Comparison of ENCODE assay signal across 18 mouse cellular contexts in the genomic region with DNA sequence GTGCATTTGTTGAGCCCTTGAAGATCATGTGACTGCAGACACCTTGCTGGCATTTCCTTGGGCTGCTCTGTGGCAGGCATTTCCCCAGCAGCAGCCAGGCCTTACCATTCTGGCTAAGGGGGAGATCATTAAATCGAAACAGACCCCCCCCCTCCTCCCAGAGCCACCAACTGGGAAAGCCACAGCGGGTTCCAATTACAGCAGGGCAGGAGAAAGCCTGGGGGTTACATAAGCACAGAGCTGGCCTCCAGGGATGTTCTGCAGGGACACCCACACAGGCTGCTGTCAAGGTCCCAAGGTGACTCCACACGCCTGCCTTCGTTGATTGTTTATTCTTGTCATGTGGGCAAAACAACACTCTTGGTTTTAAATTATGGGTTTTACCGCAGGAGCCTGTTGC. TPM values are rescaled to one million over a fixed set of nuclear protein-coding genes. Genes with fewer than 3 reads are reported as not detected.
DNase-seq lines count a peak whose midpoint lies in the region; ATAC-seq and TF ChIP-seq lines count a peak whose summit lies in the region.
"Had no signal": no experiment of that assay in that cellular context is flagged by ENCODE, and none has a peak within 500 bp of the region (broad histone marks: within the 10 kb centered on the region; RNA-seq: fewer than 3 reads in every experiment).

No protein-coding gene starts in this region.

- 0 out of 2 replicates have a peak overlapping the region, but pooled peaks have one; percentile 45 for H3K27ac ChIP-seq in hindbrain, embryonic 10.5 days
- H3K27ac ChIP-seq in hindbrain, embryonic 14.5 days = no peak overlapping the region
- H3K27ac ChIP-seq in limb, embryonic 12.5 days = peak overlapping the region; percentile 68
- no peak overlapping the region for H3K27ac ChIP-seq in stomach, postnatal 0 days (replicated peaks)
- H3K27ac ChIP-seq: layer of hippocampus, adult 2 months; liver, embryonic 14.5 days had no signal

- WGBS in hindbrain, embryonic 10.5 days = 31% methylated on average over 5 of the region's 5 CpGs
- WGBS in hindbrain, embryonic 14.5 days = 37% methylated on average over 5 of the region's 5 CpGs
- WGBS in limb, embryonic 12.5 days = 10% methylated on average over 5 of the region's 5 CpGs
- 47% methylated on average over 5 of the region's 5 CpGs for WGBS in stomach, postnatal 0 days

- H3K4me1 ChIP-seq in hindbrain, embryonic 10.5 days (replicated peaks) = peaks cover 20% of the 10 kb centered on the region
- no peaks in the 10 kb centered on the region for H3K4me1 ChIP-seq in hindbrain, embryonic 14.5 days (replicated peaks; ENCODE audit: control insufficient read depth, insufficient read depth, low read length)
- H3K4me1 ChIP-seq in limb, embryonic 12.5 days (replicated peaks) = peaks cover 43% of the 10 kb centered on the region
- no peaks in the 10 kb centered on the region for H3K4me1 ChIP-seq in stomach, postnatal 0 days (replicated peaks; ENCODE audit: control insufficient read depth, insufficient read depth)

- H3K27me3 ChIP-seq in hindbrain, embryonic 10.5 days (ENCODE audit: insufficient read depth, poor library complexity, severe bottlenecking) = no peaks in the 10 kb centered on the region
- H3K27me3 ChIP-seq in hindbrain, embryonic 14.5 days (ENCODE audit: control insufficient read depth, insufficient read depth, low read length) = no peaks in the 10 kb centered on the region
- no peaks in the 10 kb centered on the region for H3K27me3 ChIP-seq in limb, embryonic 12.5 days
- no peaks in the 10 kb centered on the region for H3K27me3 ChIP-seq in stomach, postnatal 0 days (ENCODE audit: control insufficient read depth, insufficient read depth, low read length)

- no peak for TF ChIP-seq EP300 in stomach, postnatal 0 days (optimal IDR thresholded peaks at IDR 0.05)

- H3K9me3 ChIP-seq in hindbrain, embryonic 10.5 days = no peaks in the 10 kb centered on the region
- no peaks in the 10 kb centered on the region for H3K9me3 ChIP-seq in hindbrain, embryonic 14.5 days (ENCODE audit: control insufficient read depth, low read length)
- no peaks in the 10 kb centered on the region for H3K9me3 ChIP-seq in limb, embryonic 12.5 days
- H3K9me3 ChIP-seq in stomach, postnatal 0 days (ENCODE audit: control insufficient read depth, low read length) = no peaks in the 10 kb centered on the region

- peak; percentile 22 for DNase-seq in embryo, embryonic 10.5 days (ENCODE audit: low spot score)
- no peak for DNase-seq in embryo, embryonic 9.5 days (ENCODE audit: extremely low spot score)
- no peak for DNase-seq in hindbrain, embryonic 10.5 days (ENCODE audit: low spot score)
- DNase-seq in hindbrain, embryonic 14.5 days (ENCODE audit: low spot score) = no peak
- DNase-seq in forelimb bud, embryonic 11.5 days (ENCODE audit: low read depth, low spot score) = peak; percentile 59
- no peak for DNase-seq in stomach, postnatal 0 days (ENCODE audit: low spot score)
- DNase-seq: B cell, adult 2 months; cerebellum, postnatal 25 days; kidney, adult 9 months; lung, postnatal 14 days; midbrain, embryonic 14.5 days; right cerebral cortex, postnatal 25 days; thymus, postnatal 4 days had no signal

- H3K4me2 ChIP-seq in hindbrain, embryonic 14.5 days (replicated peaks) = no peak overlapping the region
- H3K4me2 ChIP-seq in limb, embryonic 12.5 days = peak overlapping the region; percentile 10; the same call in 1 of the 2 replicates
- no peak overlapping the region for H3K4me2 ChIP-seq in stomach, postnatal 0 days (replicated peaks; ENCODE audit: low read depth)

- no peak overlapping the region for H3K9ac ChIP-seq in hindbrain, embryonic 14.5 days
- H3K9ac ChIP-seq in limb, embryonic 12.5 days (replicated peaks) = no peak overlapping the region
- no peak overlapping the region for H3K9ac ChIP-seq in stomach, postnatal 0 days (ENCODE audit: low read length)
- H3K9ac ChIP-seq: liver, embryonic 14.5 days had no signal

- H3K36me3 ChIP-seq in hindbrain, embryonic 10.5 days = no peaks in the 10 kb centered on the region
- no peaks in the 10 kb centered on the region for H3K36me3 ChIP-seq in hindbrain, embryonic 14.5 days (replicated peaks; ENCODE audit: control insufficient read depth, insufficient read depth)
- no peaks in the 10 kb centered on the region for H3K36me3 ChIP-seq in limb, embryonic 12.5 days
- H3K36me3 ChIP-seq in stomach, postnatal 0 days (ENCODE audit: control insufficient read depth, insufficient read depth, low read length) = no peaks in the 10 kb centered on the region

- no peak for TF ChIP-seq CTCF in stomach, postnatal 0 days (IDR thresholded peaks at IDR 0.05; ENCODE audit: low read depth)

- ATAC-seq in hindbrain, embryonic 14.5 days (ENCODE audit: low FRiP score) = no peak
- peak; percentile 54; the same call in 1 of the 2 replicates for ATAC-seq in limb, embryonic 12.5 days (ENCODE audit: insufficient number of reproducible peaks, insufficient read depth, low FRiP score, low TSS enrichment, low read depth)
- ATAC-seq in stomach, postnatal 0 days (ENCODE audit: low FRiP score, low TSS enrichment) = no peak
- ATAC-seq in erythroid progenitor cell, adult 5-6 weeks (replicated peaks; ENCODE audit: low FRiP score, poor library complexity, severe bottlenecking) = no peak
- ATAC-seq: hindbrain, embryonic 16.5 days had no signal

- no peak overlapping the region for H3K4me3 ChIP-seq in hindbrain, embryonic 10.5 days
- no peak overlapping the region for H3K4me3 ChIP-seq in hindbrain, embryonic 14.5 days (replicated peaks; ENCODE audit: low read length)
- no peak overlapping the region for H3K4me3 ChIP-seq in limb, embryonic 12.5 days (replicated peaks)
- H3K4me3 ChIP-seq in stomach, postnatal 0 days (ENCODE audit: low read depth, low read length) = no peak overlapping the region
- H3K4me3 ChIP-seq: layer of hippocampus, adult 2 months had no signal

RNA-seq across cellular contexts. Expression of a gene that starts 26.6 kb away (rescaled TPM):
- polyA plus RNA-seq in hindbrain, embryonic 10.5 days (2016; fragmentation: Nextera tagmentation; extraction: Ambion mirVana) = 1.6 and 1.8 TPM in 2 replicates
- 3.2 and 3.4 TPM in 2 replicates for polyA plus RNA-seq in hindbrain, embryonic 14.5 days (2014; fragmentation: Nextera tagmentation; extraction: Ambion mirVana)
- polyA plus RNA-seq in limb, embryonic 12.5 days (2016; fragmentation: Nextera tagmentation; extraction: Ambion mirVana) = 10.3 and 10.7 TPM in 2 replicates
- polyA plus RNA-seq in stomach, postnatal 0 days (2015; fragmentation: Nextera tagmentation; extraction: Ambion mirVana) = 8.0 and 8.1 TPM in 2 replicates
- total RNA-seq in erythroid progenitor cell, adult 5-6 weeks (2015; ENCODE audit: low replicate concordance) = not detected in 2 replicates
- total RNA-seq in erythroid progenitor cell, adult 5-6 weeks (2017; ENCODE audit: low replicate concordance) = 1.5 TPM in 1 of 2 replicates, not detected in the other

Comparison
In these comparisons a context has a peak if more than half of its experiments do, and no peak if none do; other contexts are left out.
1. DNase-seq: peak in embryo, embryonic 10.5 days (single experiment) and forelimb bud, embryonic 11.5 days (single experiment); none in embryo, embryonic 9.5 days (single experiment), hindbrain, embryonic 10.5 days (single experiment), hindbrain, embryonic 14.5 days (single experiment) and stomach, postnatal 0 days (single experiment).
2. H3K27ac ChIP-seq: peak in hindbrain, embryonic 10.5 days (single experiment) and limb, embryonic 12.5 days (single experiment); none in hindbrain, embryonic 14.5 days (single experiment) and stomach, postnatal 0 days (single experiment).